Mouse (Mus musculus) spleen, adult 18-20 months (tissue): ENCODE data around the gene Chrna1.

Source experiments
- DNase-seq, 2 experiments: peaks; one replicate each; pipeline ENCODE4 v3.0.0; 2022; ENCODE audit warnings: mixed read lengths in 2 of 2

Gene Chrna1

GRCm38 (mm10) chr2:73552926-73553325, 27.2 kb downstream of the Chrna1 start:
- DNase-seq, result no peak

DNA sequence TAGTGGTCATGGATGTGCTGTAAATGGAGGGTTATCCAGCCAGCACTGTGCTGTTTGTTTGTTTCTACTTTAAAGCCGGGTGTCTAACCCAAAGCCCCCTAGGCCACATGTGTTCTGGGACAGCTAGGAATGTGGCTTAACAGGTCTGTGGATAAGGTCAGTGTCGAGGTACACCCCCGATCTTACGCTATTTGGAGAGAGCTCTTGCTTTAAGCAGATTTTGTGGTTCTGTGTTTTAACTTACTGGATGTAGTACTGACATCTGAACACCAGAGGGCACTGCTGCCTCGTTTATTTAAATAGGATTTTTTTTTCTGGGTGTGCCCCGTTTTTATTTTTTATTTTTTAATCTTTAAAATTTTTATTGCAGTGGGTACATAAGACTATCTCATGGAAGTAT, 29.4 kb downstream of the Chrna1 start:
- DNase-seq, result peak in 1 of 2 experiments; percentile 38

- DNase-seq, result no peak
These were observed 31.6 kb downstream of the Chrna1 start for GRCm38 (mm10) chr2:73548542-73548941.

GRCm38 (mm10) chr2:73547256-73547655, 32.9 kb downstream of the Chrna1 start:
- DNase-seq, result no peak

DNA sequence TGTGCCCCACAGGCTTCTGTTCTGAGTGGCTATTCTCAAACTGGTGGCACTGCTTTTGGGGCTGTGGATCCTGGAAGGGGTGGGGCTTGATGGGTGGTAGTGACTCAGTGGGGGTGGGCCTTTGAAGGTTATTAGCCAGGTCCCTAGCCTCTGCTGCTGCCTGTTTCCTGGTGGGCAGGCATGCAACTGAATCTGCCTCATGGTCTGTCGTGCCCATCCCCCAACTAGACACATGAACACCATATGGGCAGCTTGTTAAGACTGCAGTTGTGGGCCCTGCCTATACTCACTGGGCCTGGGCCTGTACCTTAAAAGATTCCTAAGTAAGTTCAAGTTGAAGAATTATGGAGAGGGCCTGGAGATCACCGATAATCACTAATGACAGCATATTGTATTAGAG, 34.6 kb downstream of the Chrna1 start:
- DNase-seq, result no peak

GRCm38 (mm10) chr2:73540450-73541162, 39.5 kb downstream of the Chrna1 start:
- peak; percentile 22 to 36 for DNase-seq

- peak in 1 of 2 experiments; percentile 46 for DNase-seq
These were observed 40.4 kb downstream of the Chrna1 start for GRCm38 (mm10) chr2:73539697-73540096.

GRCm38 (mm10) chr2:73539141-73539540, 41.0 kb downstream of the Chrna1 start:
- DNase-seq, result no peak

- no peak for DNase-seq
These were observed 41.5 kb downstream of the Chrna1 start for GRCm38 (mm10) chr2:73538590-73538989.

DNA sequence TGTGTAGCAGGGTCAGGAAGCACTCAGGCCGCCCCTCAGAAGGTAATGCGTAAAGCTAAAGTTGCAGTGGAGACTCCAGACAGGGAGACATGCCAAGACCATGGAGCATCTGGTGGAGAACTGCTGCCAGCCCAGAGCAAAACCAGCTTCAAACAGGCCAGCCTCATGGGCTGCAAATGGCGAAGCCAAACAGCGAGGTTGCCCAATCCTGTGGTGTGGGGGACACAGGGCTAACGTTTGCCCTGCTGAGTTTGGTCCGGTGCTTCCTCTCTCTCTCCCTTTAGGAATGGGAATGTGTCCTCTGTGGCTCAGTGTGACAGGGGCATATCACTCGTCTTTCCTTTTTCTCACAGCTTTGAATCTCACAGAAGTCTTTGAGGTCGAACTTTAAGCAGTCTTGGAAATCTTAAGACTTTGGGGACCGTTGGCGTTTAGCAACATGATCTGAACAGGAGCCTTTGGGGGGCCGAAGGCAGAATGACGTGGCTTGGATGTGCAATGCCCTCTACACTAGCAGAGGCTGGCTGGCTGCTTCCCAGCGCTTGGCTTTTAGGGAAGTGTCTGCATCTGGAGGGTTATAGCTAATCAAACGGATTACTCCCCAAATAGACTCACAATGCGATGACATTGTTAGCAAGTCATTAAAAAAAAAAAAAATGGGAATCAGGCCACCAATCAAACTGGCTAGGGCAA, 43.9 kb downstream of the Chrna1 start:
- no peak for DNase-seq

- DNase-seq, result no peak
These were observed 45.4 kb downstream of the Chrna1 start for GRCm38 (mm10) chr2:73534720-73535119.

DNA sequence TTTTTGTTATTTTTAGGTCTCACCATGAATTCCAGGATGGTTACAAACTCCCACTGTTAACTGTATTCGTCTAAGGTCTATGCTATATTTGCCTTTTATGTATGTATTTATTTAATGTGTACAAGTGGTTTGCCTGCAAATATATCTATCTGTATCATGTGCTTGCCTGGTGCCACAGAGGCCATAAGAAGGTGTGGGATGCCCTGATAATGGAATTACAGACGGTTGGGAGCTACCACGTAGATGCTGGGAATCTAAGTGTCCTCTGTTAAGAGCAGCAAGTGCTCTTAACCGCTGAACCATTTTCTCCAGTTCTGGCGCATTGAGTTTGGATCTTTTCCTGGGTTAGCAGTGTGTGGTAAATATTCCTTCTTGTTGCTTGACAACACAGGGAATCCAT, 49.7 kb downstream of the Chrna1 start:
- DNase-seq, result no peak

GRCm38 (mm10) chr2:73529356-73530330, 50.5 kb downstream of the Chrna1 start, which contains the start of gene Wipf1:
TSS of gene Wipf1 (minus strand) at chr2:73529734.
- DNase-seq, result peak; percentile 38 to 53

DNA sequence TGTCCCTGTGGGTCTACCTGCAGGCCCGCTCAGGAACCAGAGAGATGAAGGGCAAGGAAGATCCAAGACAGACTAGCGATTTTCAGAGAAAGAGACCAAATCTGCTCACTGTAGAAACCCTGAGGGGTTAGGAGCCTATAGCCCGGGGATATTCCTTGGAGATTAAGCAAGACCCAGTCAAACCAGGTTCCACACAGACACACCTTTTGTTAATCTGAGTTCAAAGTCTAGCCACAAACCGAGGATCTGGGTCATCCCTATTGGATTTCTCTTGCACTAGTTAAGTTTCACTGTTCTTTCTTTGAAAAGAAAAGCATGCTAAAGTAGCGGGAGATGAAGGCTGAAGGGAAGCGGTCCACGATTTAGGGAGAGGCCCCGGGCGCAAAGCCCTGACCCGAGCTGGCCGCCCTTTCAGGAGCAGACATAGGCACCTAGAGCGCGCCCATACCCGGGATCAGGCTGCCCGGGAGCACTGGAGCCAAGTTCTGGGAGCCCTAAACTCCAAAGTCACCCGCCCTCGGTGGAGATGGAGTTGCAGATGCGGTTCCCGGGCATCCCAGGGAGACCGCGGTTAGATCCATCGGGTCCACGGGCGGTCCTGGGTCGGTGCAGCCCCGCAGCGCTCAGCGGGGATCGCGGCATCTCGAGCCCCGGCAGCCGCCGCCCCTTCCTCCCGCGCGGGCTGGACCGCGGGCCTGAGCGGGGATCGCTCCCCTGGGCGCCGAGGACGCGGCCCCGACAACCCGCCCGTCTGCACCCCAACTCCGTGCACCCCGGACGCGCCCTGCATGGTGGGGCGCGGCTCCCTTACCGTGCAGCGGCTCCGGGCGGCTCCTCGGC, 51.4 kb downstream of the Chrna1 start:
- no peak for DNase-seq

DNA sequence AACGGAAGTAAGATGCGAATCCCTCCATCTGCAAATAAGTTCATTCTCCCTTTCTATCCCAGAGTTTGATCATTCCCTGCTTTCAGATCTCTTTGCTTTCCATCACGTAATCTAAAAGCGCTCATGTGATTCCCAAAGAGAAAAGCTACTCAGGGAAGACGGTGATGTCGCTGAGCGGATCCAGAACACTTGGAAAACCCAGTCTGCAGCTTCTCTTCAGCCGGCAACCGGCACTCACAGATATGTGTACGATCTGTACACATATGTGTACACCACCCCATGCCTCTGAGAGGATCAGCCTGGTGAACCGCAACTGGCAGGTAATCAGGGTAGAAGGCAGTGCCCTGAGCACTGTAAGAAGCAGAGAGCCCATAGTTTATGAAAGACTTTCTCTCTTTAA, 52.2 kb downstream of the Chrna1 start:
- no peak for DNase-seq

DNA sequence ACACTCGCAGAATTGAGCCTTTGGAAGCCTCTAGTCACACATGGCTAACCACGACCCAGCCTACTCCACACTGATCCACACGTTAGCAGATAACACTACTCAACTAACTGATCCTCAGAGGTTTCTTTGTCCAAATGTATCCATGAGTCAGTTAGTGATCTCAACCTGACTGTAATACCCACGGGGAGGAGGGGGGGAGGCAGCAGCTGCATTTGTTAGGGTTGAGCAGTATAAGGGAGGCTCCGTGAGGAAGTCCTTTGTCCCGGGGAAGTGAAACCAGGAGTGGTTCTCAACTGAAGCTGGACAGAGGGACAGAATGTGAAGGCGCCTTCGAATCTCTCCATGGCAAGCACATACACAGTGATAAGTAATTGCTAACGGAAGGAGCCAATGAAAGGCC, 53.4 kb downstream of the Chrna1 start:
- no peak for DNase-seq

GRCm38 (mm10) chr2:73522891-73523290, 57.2 kb downstream of the Chrna1 start:
- DNase-seq, result no peak

- DNase-seq, result no peak
These were observed 57.8 kb downstream of the Chrna1 start for GRCm38 (mm10) chr2:73522336-73522735.

DNA sequence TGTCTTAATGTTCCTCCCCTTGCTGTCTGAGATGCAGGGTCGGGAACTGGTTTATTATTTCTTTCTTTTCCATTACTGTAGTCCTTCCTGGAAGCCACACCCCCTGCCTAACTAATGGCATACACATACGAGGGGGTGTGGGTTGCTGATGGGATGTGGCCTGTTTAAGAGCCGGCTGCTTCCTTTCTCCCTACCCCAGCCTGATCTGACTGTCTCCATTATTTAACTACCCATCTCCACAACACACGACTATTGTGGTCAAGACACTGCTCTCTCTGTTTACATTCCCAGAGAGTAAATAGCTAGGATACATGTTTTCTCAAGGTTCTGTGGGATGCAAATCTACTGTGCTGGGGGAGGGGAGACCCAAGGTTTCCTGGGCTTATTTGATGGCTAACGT, 58.4 kb downstream of the Chrna1 start:
- no peak for DNase-seq

DNA sequence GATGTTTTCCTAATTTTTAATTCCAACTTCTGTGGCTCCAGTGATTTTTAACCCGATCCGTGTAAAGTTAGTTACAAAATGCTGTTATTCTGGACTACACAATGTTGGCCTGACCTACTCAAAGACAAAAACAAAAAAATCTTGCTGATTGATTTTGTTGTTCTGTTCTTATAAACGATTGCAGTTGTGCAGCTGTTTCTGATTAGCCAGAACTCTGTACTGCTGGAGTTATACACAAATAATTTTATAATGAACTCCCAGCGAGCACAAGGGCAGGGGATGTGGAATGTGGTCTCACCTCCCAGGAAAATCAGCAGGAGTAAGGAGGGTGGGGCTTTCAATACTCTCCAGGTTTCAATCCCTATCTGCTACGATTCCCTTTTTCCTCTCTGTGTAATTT, 61.2 kb downstream of the Chrna1 start:
- no peak for DNase-seq

- DNase-seq, result no peak
These were observed 61.8 kb downstream of the Chrna1 start for GRCm38 (mm10) chr2:73518311-73518710.

GRCm38 (mm10) chr2:73514178-73514577, 66.0 kb downstream of the Chrna1 start:
- DNase-seq, result no peak
